Mouse (Mus musculus) testis, adult 2 months (tissue): ENCODE measurements around the gene Olfr1424.

Experiments
- CTCF ChIP-seq: fragments of 200-500 bp; IDR thresholded peaks from 2 replicates; pipeline ENCODE4 v1.5.1; 2012; ENCODE audit warnings: low read depth, mild to moderate bottlenecking, inconsistent platforms, low read length, moderate library complexity; ENCODE audit not compliant: control insufficient read depth, insufficient read depth, insufficient replicate concordance
- POLR2A ChIP-seq: fragments of 200-500 bp; IDR thresholded peaks from 2 replicates; pipeline ENCODE4 v1.6.1; 2012; ENCODE audit warnings: low read depth, mild to moderate bottlenecking, inconsistent platforms, low read length, moderate library complexity; ENCODE audit not compliant: control insufficient read depth

- TF ChIP-seq POLR2A (no peak), CTCF (no peak)
Observed at GRCm38 (mm10) chr19:12104541-12104940, 42.1 kb upstream of the Olfr1424 start.
